Mouse (Mus musculus) kidney, adult 18-20 months (tissue): ENCODE measurements around the gene Wasf1.

Source experiments
- DNase-seq: peaks from one replicate; pipeline ENCODE4 v3.0.0; 2021

Wasf1 gene

DNA sequence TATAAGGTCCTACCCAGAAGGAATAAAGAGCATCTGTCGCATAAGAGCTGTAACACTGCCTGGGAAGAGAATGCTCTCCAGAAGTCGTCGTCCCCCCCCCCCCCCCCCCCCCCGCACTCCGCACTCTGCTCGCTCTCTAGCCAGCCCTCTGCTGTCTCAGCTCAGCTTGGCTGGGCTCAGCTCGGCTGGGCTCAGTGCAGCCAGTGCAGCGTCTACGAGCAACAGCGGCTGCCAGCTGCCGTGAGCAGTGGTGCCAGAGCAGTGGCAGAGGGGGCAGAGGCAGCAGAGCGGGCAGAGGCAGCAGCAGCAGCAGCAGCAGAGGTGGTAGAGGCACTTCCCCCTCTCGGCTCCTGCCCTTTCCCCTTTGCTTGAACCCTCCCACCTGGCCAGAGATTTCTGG lies 102.1 kb downstream of the Wasf1 start:
- no peak for DNase-seq
